Mouse (Mus musculus) cerebellum, adult 2 months (tissue): Measurements from ENCODE around the gene Clic6. TPM values are rescaled to one million over a fixed set of nuclear protein-coding genes. Genes with fewer than 3 reads are reported as not detected.
A peak's percentile ranks its signal among the peaks of the same experiment; 100 is the strongest.
"Not testable (repeated sequence)": the region's sequence is repeated elsewhere in the genome, so short reads cannot be mapped to it uniquely, and the experiment has no call there.

ENCODE experiments used
- DNase-seq, 2 experiments: peaks; one replicate each; pipeline ENCODE4 v3.0.0; 2021
- H3K27ac ChIP-seq: fragments of 200-500 bp; 2 replicates; pipeline ENCODE4 v1.5.1; 2012; ENCODE audit warnings: low read length, control low read depth, inconsistent platforms; ENCODE audit not compliant: insufficient read depth
- H3K27me3 ChIP-seq: fragments of 200-500 bp; 2 replicates; pipeline ENCODE4 v1.6.1; 2012; ENCODE audit warnings: inconsistent platforms, mild to moderate bottlenecking, low read length, moderate library complexity; ENCODE audit not compliant: control insufficient read depth, insufficient read depth
- H3K4me1 ChIP-seq: fragments of 200-500 bp; 2 replicates; pipeline ENCODE4 v1.6.1; 2011; ENCODE audit warnings: low read length; ENCODE audit not compliant: control insufficient read depth, insufficient read depth
- H3K4me3 ChIP-seq: fragments of 200-500 bp; replicated peaks from 2 replicates; pipeline ENCODE3; 2011; ENCODE audit warnings: mild to moderate bottlenecking, low read depth, low read length, control low read depth; ENCODE audit not compliant: insufficient read depth
- CTCF ChIP-seq: fragments of 200-500 bp; IDR thresholded peaks from 2 replicates; pipeline ENCODE4 v1.5.1; 2011; ENCODE audit warnings: low read depth, mild to moderate bottlenecking, control low read depth, low read length, moderate library complexity, borderline replicate concordance; ENCODE audit not compliant: insufficient read depth
- POLR2A ChIP-seq: fragments of 200-500 bp; IDR thresholded peaks from 2 replicates; pipeline ENCODE4 v1.6.1; 2011; ENCODE audit warnings: low read length, control low read depth, borderline replicate concordance; ENCODE audit not compliant: insufficient read depth
- WGBS: fragments of 180-500 bp; shearing (Covaris S2); methylation state at CpG from one replicate; pipeline ENCODE4 v1.1.7; 2018; 5-methylcytosine and 5-hydroxymethylcytosine counted together
- polyA plus RNA-seq: library from polyadenylated mRNA; depleted of rRNA; stranded (reverse); fragments of >200 nt; gene quantifications from 2 replicates; pipeline ENCODE4 v1.2.3, GENCODE M21; 2012

Gene Clic6
- polyA plus RNA-seq, 1 experiment: 7.9 TPM

- no peak for DNase-seq
- 30% methylated on average over 15 of the region's 15 CpGs for WGBS
- H3K27ac ChIP-seq: no peak overlapping the region
- H3K4me3 ChIP-seq: no peak overlapping the region
- H3K27me3 ChIP-seq: peaks cover 2% of the 10 kb centered on the region; the same call in 1 of the 2 replicates
- no peaks in the 10 kb centered on the region for H3K4me1 ChIP-seq
- TF ChIP-seq CTCF (no peak), POLR2A (no peak)
Observed at GRCm38 (mm10) chr16:92499324-92499723, 13.8 kb downstream of the Clic6 start.

- peaks cover 2% of the 10 kb centered on the region; the same call in 1 of the 2 replicates for H3K27me3 ChIP-seq
- TF ChIP-seq POLR2A (no peak), CTCF (no peak)
- H3K4me1 ChIP-seq: no peaks in the 10 kb centered on the region
- no peak overlapping the region for H3K27ac ChIP-seq
- no peak for DNase-seq
- H3K4me3 ChIP-seq: no peak overlapping the region
- WGBS: 52% methylated on average over 8 of the region's 8 CpGs
Observed at GRCm38 (mm10) chr16:92500534-92500933, 15.0 kb downstream of the Clic6 start.

GRCm38 (mm10) chr16:92503105-92503504, 17.6 kb downstream of the Clic6 start:
- no peak overlapping the region for H3K4me3 ChIP-seq
- H3K27me3 ChIP-seq: peaks cover 2% of the 10 kb centered on the region; the same call in 1 of the 2 replicates
- WGBS: 87% methylated on average over 5 of the region's 5 CpGs
- TF ChIP-seq CTCF: no peak
- TF ChIP-seq POLR2A: no peak
- DNase-seq: no peak
- no peaks in the 10 kb centered on the region for H3K4me1 ChIP-seq
- H3K27ac ChIP-seq: no peak overlapping the region

- no peaks in the 10 kb centered on the region for H3K27me3 ChIP-seq
- TF ChIP-seq POLR2A (no peak), CTCF (no peak)
- H3K27ac ChIP-seq: no peak overlapping the region
- H3K4me1 ChIP-seq: 0 out of 2 replicates have a peak, but pooled peaks cover 2% of the 10 kb centered on the region
- WGBS: 94% methylated on average over 4 of the region's 4 CpGs
- H3K4me3 ChIP-seq: no peak overlapping the region
- DNase-seq: no peak
Observed at GRCm38 (mm10) chr16:92507573-92507972, 22.0 kb downstream of the Clic6 start.

GRCm38 (mm10) chr16:92510835-92511772, 25.6 kb downstream of the Clic6 start:
- TF ChIP-seq CTCF (no peak), POLR2A (no peak)
- peak; percentile 29 to 47 for DNase-seq

GRCm38 (mm10) chr16:92511773-92512391, 26.3 kb downstream of the Clic6 start:
- DNase-seq: peak in 1 of 2 experiments; percentile 21
- Histone ChIP-seq H3K4me1 (0 out of 2 replicates have a peak, but pooled peaks cover 2% of the 10 kb centered on the region), H3K27ac (no peak overlapping the region), H3K4me3 (no peak overlapping the region), H3K27me3 (no peaks in the 10 kb centered on the region)
- WGBS: 21% methylated on average over 5 of the region's 5 CpGs
- TF ChIP-seq CTCF (peak; percentile 54), POLR2A (no peak)

More at GRCm38 (mm10) chr16:92510835-92511772, 25.6 kb downstream of the Clic6 start:
- 55% methylated on average over 13 of the region's 13 CpGs for WGBS
- 0 out of 2 replicates have a peak, but pooled peaks cover 2% of the 10 kb centered on the region for H3K4me1 ChIP-seq
- no peak overlapping the region for H3K4me3 ChIP-seq
- no peaks in the 10 kb centered on the region for H3K27me3 ChIP-seq
- H3K27ac ChIP-seq: no peak overlapping the region

GRCm38 (mm10) chr16:92514896-92515295, 29.4 kb downstream of the Clic6 start:
- DNase-seq, H3K27me3 ChIP-seq, H3K4me1 ChIP-seq, H3K27ac ChIP-seq, H3K4me3 ChIP-seq: not testable (repeated sequence)
- 74% methylated on average over 9 of the region's 9 CpGs for WGBS
